Mouse (Mus musculus): ENCODE data around the gene Ap3b1.
A peak's percentile ranks its signal among the peaks of the same experiment; 100 is the strongest.

The Ap3b1 gene

GRCm38 (mm10) chr13:94375526-94376390 is 17.0 kb downstream of the Ap3b1 start:
- DNase-seq (ENCODE audit: low read depth): no peak

DNA sequence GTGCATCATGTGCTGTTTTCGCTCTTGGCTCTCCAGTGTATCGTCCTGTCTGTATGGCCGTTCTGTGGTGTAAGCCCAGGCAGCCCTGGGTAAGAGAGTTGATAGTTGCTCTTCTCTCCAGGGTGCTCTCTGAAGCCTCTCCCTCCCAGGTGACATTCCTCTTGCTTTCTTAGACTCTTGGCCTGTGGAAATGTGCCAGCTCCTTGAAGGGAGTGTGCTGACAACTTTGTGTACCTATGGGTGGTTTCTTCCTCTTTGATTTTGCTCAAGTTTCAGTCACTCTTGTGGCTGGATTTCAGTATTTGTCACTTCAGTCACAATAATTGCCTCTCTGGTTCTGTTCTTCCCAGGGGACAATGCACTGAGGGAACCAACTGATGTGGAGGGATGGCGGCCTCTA is 20.2 kb downstream of the Ap3b1 start:
- DNase-seq (ENCODE audit: low read depth): no peak

GRCm38 (mm10) chr13:94381427-94381826 is 22.7 kb downstream of the Ap3b1 start:
- DNase-seq (ENCODE audit: low read depth): no peak

GRCm38 (mm10) chr13:94381829-94382675 is 23.3 kb downstream of the Ap3b1 start:
- peak; percentile 31 for DNase-seq (ENCODE audit: low read depth)

- DNase-seq (ENCODE audit: low read depth): no peak
Measured at GRCm38 (mm10) chr13:94384931-94385570, 26.3 kb downstream of the Ap3b1 start.

- no peak for DNase-seq (ENCODE audit: low read depth)
Measured at GRCm38 (mm10) chr13:94388566-94388965, 29.8 kb downstream of the Ap3b1 start.

GRCm38 (mm10) chr13:94389541-94389940 is 30.8 kb downstream of the Ap3b1 start:
- DNase-seq (ENCODE audit: low read depth): no peak

DNA sequence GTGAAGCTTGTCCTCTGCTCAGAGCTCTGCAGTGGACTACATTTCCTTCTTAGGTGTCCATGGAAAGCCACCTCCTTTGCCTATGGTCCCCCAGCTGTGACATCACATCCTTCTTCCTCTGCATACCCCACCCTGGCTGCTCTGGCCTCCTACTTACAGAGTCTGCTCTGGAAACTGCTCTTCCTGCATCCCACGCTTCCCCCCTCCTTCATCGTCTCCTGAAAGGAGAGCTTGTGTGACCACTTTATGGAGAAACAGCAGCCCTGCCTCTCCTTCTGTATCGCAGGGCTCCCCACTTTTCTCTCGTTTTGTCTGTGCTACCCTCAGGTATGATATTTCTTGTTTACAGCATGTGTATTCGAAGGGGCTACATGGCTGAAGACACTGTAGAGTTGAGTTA is 33.5 kb downstream of the Ap3b1 start:
- no peak for DNase-seq (ENCODE audit: low read depth)

DNA sequence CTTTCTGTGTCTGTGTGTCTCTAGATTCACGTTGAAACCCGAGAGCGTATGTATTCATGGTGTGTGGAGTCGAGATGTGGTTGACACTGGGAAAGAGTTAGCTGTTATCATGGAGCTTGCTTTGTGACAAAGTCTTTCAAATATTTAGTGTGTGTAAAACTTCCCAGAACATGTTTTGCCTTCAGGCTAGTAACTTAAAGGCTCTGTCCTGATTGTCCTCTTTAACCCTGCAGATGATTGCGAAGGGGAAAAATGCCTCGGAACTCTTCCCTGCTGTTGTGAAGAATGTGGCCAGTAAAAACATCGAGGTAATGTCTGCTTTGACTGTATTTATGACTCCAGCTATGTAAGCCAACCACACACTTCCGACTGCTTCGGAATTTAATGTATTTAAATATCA is 35.7 kb downstream of the Ap3b1 start:
- no peak for DNase-seq (ENCODE audit: low read depth)

GRCm38 (mm10) chr13:94395763-94396162 is 37.0 kb downstream of the Ap3b1 start:
- DNase-seq (ENCODE audit: low read depth): no peak

DNA sequence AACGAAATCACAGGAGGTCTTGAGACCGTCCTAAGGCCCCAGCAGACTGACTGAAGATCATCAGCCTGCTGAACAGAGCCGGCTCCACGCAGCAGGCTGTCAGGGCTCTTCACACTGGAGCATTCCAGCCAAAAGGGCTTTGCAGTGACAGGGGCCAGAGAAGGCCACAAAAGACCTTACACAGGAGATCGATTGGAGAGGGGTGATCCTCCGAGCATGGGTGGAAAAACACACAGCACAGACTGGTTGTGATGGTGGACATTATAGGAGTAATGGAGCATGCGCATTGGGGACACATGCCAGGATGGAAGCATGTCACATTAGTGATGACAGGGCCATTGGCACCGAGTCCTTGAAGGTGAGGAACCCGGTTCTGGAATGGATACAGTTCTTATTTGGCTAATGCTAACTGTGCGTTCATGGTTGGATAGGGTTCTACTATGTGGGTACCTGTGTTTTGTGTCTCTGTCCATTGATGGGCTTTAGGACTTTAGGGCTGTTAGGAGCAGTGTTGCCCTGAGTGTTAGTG is 37.7 kb downstream of the Ap3b1 start:
- DNase-seq (ENCODE audit: low read depth): no peak

- no peak for DNase-seq (ENCODE audit: low read depth)
Measured at GRCm38 (mm10) chr13:94398568-94399374, 40.0 kb downstream of the Ap3b1 start.

DNA sequence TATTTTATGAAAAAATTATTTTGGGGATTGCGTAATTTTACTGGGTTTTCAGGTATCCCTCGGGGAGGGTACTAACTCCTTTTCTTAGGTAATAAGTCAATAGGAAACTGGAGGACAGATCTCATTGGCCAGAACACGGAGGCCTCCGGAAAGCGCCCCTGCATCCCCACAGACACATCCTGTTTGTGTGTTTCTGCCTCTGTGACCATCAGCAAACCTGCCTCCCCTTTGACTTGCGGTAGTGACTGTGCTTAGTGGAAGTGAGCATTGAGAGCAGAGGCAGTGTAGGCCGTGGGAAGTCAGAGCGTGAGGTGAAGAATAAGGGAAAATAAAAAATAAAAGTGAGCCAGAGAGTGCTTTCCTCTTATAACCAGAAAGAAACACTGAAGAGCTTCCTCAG is 41.7 kb downstream of the Ap3b1 start:
- DNase-seq (ENCODE audit: low read depth): peak; percentile 13

- DNase-seq (ENCODE audit: low read depth): no peak
Measured at GRCm38 (mm10) chr13:94423600-94423999, 64.8 kb downstream of the Ap3b1 start.

GRCm38 (mm10) chr13:94429567-94429966 is 70.8 kb downstream of the Ap3b1 start:
- DNase-seq (ENCODE audit: low read depth): no peak

DNA sequence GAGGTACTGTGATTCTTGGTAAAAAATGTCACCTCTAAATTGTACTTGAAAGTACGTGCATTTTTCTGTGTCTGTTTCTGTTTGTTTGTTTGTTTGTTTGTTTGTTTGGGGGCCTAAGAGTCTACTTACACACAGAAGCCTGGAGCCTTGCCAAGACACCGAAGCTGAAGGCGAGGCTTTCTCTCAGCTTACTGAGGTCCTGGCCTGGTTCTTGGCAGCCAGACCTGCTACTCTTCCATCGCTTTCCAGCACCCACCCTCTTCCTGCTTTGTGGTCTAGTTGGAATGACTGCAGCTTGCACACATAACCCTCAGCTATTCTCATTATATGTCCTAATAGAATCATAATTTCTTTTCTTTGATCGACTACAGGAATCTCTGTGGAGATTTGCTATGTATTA is 80.6 kb downstream of the Ap3b1 start:
- no peak for DNase-seq (ENCODE audit: low read depth)

- no peak for DNase-seq (ENCODE audit: low read depth)
Measured at GRCm38 (mm10) chr13:94441199-94441598, 82.4 kb downstream of the Ap3b1 start.

- peak; percentile 6 for DNase-seq (ENCODE audit: low read depth)
Measured at GRCm38 (mm10) chr13:94443411-94443810, 84.7 kb downstream of the Ap3b1 start.

GRCm38 (mm10) chr13:94445103-94445502 is 86.3 kb downstream of the Ap3b1 start:
- no peak for DNase-seq (ENCODE audit: low read depth)

- no peak for DNase-seq (ENCODE audit: low read depth)
Measured at GRCm38 (mm10) chr13:94447003-94447402, 88.2 kb downstream of the Ap3b1 start.

DNA sequence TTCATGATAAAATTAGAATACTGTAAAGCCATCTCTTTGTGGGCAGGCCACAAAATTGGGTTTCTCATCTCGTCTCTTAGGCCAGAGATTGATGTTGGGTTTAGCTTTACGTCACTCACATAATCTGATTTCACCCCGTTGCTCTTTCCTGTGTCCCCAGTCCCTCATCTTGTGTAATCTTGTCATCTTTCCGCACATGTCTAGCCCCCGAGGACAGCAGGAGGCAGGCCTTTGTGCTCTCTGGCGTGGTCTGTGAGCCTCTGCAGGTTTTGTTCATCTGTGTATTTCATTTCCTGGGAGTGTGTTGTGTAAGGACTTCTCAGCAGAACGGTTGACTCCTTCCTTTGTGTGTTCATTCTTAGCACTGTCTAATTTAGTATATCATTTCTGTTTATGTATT is 90.8 kb downstream of the Ap3b1 start:
- no peak for DNase-seq (ENCODE audit: low read depth)
